Mouse (Mus musculus): ENCODE data around the gene Ankrd9.
A peak's percentile ranks its signal among the peaks of the same experiment; 100 is the strongest.

Gene Ankrd9

DNA sequence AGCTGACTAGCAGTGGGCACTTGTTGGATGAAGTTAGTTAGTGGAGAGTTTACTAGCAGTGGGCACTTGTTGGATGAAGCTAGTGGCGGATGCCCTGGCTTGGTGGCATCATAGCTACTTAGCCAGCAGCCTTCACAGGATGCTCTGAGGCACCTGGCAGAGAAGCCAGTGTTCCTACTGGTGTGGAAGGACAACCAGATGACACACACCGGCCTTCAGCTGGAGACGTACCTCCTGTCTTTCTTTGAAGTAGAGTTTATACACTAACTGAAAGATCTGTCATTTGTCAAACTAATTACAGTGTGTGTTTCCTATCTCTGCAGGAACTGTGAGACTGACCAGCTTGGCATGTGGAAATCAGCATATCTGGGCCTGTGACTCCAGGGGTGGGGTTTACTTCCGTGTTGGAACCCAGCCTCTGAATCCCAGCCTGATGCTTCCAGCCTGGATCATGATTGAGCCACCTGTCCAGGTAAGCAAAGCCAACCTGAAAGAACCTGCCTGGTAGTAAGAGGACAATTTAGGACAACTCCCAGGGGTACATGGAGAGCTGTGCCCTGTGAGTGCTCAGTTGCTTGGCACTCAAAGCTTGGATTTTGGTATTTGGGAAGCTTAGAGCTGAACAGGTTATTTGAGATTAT, 24.4 kb downstream of the Ankrd9 start:
- DNase-seq = no peak

DNA sequence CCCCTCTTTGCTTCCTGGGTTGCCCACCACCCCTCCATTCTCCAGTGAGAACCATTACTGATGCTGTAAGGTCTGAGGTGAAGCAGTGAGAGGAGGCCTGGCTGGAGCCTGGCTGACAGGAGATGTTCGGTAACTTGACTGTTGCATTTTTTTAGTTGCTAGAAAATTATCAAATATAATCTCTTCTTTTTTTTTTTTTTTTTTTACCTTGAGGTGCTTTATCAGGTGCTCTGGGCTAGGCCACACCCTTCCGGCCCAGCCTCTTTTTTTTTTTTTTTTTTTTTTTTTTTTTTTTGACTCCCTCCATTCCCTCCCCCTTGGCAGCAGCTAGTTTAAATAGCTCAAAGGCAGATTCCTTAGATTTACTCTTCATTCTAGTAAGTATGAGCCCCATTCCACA, 24.9 kb downstream of the Ankrd9 start:
- DNase-seq = no peak

DNA sequence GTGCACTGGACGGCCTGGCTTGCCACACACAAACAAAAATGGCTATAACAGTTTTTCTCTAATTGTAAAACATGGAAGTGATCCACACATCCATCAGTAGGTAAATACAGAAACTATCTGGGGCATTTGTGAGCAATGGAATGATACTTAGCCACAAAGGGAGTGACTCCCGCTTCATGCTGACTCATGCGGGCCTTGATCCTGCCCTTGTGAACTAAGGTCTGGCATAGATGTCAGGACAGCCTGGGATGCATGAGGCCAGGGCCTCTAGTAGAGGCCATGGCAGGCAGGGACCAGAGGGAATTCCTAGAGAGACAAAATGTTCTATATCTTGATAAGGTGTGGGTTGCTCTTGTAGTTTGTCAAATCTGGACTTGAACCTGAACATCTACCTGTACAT, 25.4 kb downstream of the Ankrd9 start:
- no peak for DNase-seq

DNA sequence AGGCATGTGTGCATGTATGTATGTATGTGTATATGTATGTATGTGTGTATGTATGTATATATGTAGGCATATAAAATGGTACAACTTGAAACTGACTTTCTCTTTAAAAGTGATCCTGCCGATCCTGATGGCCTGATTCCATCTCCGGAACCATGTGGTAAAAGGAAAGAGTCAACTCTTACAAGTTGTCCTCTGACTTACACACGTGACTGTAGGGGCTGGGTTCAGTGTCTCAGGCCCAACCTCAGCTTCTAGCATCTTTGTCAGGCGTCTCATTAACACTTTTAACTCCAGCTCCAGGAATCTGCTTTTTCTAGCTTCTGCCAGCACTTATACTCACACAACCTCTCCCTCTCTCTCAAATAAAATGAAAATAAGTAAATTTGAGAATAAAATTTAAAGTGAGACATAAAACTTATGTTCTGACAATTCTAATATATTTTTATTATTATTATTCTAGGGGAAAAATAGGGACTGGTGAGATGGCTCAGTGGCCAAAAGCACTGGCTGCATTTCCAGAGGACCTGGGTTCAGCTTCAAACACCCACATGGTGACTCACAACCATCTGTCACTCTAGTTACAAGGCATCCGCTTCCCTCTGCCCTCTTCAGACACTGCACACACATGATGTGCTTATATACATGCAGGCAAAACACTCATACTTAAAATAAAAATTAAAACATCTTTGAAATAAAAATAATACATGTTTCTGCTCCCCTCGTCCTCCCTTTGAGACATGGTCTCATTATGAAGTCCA, 26.0 kb downstream of the Ankrd9 start:
- DNase-seq = no peak

DNA sequence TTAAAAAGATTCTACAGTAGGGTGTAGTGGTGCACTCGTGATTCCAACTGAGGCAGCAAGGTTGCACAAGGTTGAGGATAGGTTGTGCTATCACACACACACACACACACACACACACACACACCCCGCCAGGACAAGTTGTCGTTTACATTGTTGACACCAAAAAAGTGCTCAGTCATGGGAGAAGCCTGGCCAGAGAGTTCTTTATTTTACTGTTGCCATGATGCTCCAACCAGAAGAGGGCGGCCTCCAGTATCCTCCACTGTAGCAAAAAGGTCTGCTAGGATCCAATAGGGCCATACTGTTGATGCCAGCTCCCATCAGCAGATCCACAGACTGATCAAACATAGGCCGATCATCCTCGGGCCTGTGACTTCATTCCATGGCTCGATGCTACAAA, 27.6 kb downstream of the Ankrd9 start:
- DNase-seq = no peak

DNA sequence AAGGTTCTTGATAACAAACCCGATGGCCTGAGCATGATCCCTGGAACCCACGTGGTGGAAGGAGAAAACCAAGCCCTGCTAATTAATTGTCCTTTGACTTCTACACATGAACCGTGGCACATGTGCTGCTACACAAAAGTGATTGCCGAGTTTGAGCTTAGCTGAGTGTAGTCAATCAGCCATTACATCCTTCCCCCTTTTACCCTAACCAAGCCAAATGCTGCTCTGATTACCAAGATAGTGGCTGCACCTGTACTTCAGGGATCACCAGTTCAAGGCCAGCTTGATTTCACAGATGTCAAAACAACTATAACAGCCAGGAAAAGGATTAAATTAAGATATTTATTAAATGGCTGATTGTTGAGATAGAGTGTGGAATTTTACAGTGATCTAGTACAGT, 28.7 kb downstream of the Ankrd9 start:
- no peak for DNase-seq

DNA sequence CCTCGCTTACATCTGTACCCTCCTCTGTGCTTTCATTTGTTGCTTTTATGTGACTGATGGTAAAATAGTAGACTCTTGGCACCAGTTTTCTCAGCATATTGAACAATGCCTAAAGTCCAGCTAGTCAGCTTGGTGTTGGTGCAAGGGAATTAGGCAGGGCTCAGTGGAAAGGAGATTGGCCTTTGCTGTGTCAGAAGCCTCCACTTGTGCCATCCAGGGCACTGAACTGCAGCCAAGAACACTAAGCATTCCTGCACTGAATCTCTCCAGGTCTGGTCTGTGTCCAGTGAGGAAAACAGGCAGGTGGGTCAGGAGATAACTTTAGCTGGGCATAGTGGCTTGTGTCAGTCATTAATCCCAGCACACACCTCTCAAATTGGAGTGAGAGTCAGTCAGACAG, 29.4 kb downstream of the Ankrd9 start:
- DNase-seq = no peak

DNA sequence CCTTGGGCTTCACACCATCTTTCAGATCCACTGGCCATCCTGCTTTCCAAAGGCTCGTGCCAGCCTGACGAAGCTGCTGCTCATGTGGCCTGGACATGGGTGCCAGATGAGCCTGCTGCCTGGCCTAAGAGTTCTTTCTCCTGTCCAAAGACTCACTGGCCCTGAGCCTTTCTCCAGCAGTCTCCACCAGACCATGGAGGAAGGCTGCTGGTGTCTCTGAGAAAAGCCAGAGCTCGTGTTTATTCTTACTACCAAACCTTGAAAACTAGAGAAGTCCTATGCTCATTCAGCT, 30.0 kb downstream of the Ankrd9 start:
- no peak for DNase-seq

DNA sequence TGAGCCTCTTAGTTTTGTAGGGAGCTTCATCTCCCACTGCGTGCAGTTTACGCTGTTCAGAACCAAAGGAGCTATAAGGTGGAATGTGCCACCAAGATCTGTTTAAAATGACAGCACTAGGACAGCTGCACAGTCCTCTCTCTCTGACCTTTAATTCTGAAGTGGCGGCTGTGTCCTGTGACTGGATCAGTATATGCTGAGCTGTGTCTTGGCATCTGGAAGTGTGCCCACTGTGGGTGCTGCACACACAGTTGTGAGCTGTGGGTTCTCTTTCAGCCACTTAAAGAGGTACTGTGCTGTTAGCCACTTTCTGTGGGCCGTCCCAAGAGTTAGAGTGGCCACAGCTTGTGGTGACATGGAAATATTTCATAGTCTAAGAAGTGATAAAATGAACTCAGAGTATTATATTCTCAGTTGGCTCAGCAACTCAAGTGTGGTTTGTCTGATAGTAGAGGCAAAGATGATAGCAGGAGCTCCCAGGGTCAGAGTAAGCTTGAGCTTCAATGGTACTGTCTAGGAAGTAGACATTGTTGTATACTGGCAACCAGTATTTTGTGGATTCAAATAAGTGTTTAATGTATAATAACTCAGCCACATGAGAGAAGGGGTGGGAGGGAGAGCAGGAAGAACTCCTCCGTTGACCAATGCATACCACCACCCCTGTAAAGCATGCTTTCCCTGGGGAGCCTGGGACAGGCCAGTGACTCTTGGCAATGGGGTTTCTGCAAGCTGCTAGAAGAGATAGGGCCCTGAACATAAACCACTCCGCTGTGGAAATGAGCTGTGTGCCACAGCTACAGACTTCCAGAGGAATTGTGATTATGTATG, 30.5 kb downstream of the Ankrd9 start:
- DNase-seq = no peak

DNA sequence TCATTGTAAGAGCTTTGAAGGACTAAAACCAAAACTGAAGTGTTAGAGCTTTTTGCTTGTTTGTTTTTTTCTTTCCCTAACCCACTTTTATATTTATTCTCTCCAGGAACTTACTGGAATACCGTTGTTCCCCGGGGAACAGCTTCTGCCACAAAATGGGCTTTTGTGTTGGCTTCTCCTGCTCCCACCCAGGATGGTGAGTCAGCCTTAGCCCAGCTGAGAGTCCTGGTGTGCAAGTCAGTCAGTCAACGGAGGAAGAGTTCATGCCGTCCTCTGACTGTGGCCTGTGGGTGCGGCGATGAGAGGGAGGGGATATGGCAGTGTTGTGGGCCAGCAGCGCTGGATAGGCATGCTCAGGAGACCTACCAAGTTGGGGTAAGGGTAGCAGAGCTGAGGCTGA, 32.6 kb downstream of the Ankrd9 start:
- no peak for DNase-seq

DNA sequence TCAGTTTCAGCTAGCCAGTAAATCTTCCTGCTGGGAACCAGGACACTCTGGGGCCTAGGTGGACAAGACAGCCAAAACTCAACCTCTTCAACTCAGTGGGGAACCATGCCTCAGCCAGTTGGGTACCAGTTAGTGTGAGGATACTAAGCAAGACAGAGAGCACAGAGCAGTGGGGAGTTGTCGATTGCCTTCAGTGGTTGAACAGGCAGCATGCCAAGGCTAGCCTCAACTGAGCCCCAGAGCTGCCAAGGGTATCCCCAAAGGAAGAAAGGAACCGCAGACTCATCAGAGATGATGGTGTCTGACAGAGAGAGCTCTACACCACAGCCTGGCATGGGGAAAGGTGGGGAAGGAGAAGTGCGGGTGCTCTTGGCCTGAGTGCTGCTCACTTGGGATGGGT, 38.0 kb downstream of the Ankrd9 start:
- DNase-seq = no peak

DNA sequence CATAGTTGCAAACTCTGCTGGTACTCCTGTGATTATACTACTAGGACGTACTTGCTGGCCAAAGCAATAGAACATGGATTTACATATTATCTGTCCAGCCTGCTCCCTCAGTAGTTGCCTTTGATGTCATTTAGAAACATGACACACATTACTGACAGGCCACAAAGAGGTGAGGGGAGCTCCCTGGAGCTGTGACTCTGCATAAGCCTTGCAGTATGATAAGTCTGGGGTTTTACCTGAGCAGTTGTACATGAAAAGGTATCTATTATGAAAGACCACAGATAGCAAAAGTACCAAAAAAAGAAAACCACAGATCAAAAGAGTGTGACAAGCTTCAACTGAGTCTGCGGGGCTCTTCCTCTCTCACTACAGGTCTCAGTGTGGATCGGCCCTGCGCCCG, 39.5 kb downstream of the Ankrd9 start:
- DNase-seq = no peak

DNA sequence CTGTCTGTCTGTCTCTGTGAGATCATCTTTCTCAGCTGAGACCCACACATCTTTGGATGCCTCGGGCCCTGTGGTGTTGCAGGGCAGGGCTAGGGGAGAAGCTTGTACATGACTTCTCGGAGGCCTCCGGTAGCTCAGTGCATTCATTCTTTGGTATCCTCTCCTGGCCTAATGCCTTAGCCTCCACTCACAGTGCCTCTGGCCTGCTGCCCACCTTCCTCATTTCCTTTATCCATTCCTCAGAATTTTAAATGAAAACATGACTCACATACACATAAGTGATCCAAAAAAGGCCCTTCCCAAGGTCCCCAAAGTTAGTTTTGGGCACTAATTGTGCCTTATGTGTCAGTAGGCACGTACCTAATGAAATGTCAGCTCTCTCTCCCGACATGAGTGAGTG, 41.3 kb downstream of the Ankrd9 start:
- DNase-seq = no peak

DNA sequence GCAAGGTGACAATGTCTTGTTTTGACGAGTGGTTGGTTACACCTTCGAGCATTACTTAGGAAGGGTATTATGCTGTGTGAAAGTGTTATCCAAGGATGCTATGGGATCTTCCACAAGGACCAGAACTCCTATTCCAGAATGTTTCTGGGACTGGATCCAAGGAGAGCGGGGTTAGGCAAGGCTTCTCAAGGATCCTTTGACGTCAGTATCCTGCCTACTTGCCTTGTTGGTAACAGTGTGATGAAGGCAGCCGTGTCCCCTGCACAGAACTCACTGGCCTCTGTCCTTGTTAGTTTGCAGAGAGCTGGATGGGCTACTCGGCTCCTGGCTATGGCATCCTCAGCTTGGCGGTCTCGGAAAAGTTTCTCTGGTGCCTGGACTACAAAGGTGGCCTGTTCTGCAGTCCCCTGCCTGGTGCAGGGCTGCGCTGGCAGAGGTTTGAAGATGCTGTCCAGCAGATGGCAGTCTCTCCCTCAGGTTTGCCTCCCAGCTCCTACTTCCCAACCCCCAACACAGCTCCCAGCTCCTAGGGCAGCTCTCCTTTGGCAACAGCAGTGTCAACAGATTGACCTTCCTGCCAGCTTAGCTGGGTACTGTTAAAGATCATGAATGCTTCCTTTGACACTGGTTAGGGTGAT, 42.7 kb downstream of the Ankrd9 start:
- DNase-seq = peak; percentile 88 to 90

DNA sequence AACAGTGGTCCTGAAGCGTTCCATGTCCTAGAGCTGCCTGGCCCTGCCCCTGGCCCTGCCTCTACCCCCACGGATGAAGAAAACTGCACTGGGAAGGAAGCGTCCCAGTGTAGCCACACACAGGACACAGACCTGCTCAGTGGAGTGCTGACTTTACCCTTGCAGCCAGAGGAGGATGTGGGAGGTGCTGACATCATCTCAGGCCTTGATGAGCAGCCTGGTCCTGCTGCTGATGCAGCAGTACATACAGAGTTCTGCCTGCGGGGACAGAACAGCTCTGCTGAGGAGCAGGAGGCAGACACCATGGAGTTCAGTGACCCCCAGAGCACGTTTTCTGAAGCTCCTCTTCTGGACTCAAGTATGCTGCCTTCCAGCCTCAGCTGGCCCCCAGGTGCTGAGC, 46.0 kb downstream of the Ankrd9 start:
- DNase-seq = peak in 1 of 2 experiments; percentile 34

Measured in kidney, postnatal 25 days (tissue).